Mouse (Mus musculus) CD4-positive helper T cell, adult 2 months (primary cell): ENCODE data around the gene Tjp1.

Experiments
- DNase-seq: peaks from one replicate; pipeline ENCODE4 v3.0.0-alpha.2; 2012; ENCODE audit warnings: low read depth, missing footprints, low spot score

Gene Tjp1

DNA sequence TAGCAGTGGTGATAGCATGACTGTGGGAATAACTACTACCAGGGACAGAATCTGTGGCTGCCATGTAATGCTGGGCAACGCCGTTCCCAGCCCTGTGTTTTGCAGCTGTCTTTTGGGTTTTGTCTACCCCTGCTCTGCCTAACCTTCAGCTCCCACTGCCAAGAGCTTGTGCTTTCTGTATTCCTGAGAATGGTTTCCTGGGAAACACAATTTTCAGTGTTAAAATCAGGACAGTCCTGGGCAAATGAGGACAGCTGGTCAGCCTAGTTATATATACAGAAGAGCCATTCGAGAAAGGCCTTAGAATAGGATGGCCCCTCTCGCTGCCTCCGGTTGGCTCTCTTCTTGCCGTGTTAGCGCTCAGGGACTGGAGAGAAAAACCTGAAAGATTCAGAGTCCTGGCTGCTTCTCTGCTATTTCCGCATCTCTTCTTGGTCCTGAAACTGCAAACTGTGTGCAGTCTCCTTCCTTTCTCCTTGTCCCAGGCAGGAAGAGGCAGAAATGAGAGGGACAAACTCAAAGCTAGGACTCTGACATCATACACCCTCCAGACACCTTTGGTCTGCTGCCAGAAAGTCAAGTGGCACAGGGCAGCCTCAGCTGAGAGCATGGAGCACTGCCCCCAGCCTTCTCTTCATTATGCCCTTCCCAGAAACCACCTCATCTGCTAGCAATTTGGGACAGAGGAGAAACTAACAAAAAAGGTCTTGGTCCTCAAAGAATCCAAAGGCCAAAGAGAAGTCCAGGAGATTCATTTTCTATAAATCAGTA is 139.2 kb downstream of the Tjp1 start:
- no peak for DNase-seq

GRCm38 (mm10) chr7:65387560-65388175 is 139.9 kb downstream of the Tjp1 start:
- no peak for DNase-seq

DNA sequence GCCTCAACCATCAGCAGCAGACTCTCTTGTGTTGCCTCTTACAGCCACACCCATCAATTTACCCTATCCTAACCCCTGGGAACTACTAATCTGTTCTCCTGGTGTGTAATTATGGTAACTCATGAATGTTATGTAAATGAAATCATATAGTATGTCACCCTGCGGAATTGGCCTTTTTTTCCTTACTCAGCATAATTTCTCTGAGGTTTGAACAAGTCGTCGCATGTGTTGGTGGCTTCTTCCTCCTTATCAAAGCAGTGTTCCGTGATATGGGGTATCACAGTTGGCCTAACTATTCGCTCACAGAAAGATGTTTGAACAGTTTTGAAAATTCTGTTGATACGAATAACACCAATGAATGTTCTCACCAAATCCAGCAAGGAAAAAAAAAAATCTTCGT is 142.8 kb downstream of the Tjp1 start:
- DNase-seq, result no peak

- DNase-seq, result no peak
Observed at GRCm38 (mm10) chr7:65382515-65383283, 144.9 kb downstream of the Tjp1 start.

DNA sequence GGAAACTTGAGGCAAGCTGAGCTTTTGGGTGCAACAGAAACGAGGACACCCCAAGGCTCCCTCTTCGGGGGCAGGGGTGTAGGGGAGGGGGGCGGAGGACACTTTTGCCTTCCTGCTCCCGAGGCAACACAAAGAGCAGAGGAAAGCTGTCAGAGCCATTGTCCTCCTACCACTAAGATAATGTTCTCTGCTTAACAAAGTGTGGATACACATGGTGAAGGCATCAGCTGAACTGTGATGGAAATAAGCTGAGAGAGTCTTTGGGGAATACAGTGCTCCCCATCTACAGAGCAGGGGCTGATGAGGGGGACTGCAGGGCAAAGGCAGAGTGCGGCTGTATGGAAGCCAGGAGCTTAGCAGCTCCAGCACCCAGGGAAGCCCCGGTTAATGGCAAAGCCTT is 145.7 kb downstream of the Tjp1 start:
- DNase-seq, result no peak

GRCm38 (mm10) chr7:65380716-65381115 is 146.9 kb downstream of the Tjp1 start:
- no peak for DNase-seq

- DNase-seq, result no peak
Observed at GRCm38 (mm10) chr7:65378818-65379565, 148.6 kb downstream of the Tjp1 start.

GRCm38 (mm10) chr7:65377521-65377920 is 150.1 kb downstream of the Tjp1 start:
- DNase-seq, result no peak

DNA sequence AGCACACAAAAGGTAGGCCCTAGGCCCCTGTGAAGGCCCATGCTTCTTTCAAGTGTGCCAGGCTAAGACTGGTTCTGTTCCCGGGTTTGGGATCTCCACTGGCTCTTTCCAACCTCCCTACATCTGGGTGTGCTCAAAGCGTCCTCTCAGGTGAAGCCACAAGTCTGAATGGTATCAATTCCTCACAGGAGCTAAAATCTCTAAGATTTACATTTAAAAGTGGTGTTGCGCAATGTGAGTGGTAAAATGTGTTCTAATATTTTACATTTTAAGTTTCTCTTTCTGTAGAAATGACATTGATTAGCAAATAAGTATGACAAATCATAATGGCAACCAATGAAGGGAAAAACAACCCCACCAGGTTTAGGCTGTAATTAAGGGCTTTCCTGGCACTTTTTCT is 152.0 kb downstream of the Tjp1 start:
- no peak for DNase-seq

GRCm38 (mm10) chr7:65375176-65375575 is 152.4 kb downstream of the Tjp1 start:
- DNase-seq, result no peak

DNA sequence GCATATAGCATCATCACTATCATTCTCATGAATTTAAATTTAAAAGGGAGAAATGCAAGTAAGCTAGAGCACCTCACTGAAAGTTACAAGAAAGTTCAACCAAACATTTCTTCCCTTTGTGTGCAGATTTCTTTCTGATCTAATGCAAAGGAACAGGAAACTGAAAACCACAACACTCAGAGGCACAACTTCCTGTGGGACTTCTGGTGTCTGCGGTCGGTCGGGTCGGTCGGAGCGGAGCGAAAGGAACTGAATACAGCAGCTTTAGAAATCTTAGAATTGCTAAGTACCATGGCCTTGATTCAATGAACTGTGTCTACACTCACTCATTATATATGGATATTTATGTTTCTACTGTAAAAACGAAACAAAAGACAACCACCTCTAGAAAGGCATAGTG is 154.2 kb downstream of the Tjp1 start:
- DNase-seq, result peak; percentile 62

GRCm38 (mm10) chr7:65371765-65372164 is 155.8 kb downstream of the Tjp1 start:
- no peak for DNase-seq

GRCm38 (mm10) chr7:65370787-65371616 is 156.6 kb downstream of the Tjp1 start:
- DNase-seq, result peak; percentile 25

DNA sequence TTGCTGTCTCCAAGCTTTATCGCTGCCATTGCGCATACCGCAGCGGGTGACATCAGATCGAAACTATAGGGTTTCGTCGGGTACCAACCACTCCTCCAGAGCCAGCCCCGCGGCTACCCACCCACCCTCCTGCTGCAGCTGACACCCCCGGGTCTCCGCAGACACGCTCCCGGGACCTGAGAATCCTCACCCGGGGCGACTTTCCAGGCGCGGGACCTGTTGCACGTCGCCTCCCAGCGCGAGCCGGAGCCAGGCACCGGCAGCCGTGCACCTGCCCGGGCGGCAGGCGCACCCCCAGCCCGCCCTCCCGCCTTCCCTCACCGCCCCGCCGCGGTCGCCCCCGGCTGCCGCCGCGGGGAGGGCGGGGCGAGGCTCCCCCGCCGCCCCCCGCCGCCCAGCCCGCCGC is 157.2 kb downstream of the Tjp1 start:
- peak; percentile 10 for DNase-seq

DNA sequence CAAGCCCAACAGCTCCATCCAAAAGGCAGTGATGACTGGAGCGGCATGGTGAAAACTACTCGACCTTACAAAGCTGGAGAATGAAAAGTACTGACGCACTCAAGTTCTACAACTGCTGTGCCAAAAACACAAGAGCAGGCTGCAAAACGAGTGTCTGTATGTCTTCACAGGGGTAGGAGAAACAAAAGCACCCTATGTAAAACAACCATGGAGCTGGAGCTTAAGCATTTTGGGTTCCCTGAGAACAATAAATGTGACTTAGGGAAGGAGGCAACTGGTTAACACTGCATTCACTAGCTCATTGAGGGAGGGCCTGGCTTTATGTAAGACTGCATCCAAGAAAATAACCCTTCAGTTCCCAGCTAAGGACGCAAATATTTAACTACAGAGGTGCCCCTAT is 158.5 kb downstream of the Tjp1 start:
- DNase-seq, result no peak

DNA sequence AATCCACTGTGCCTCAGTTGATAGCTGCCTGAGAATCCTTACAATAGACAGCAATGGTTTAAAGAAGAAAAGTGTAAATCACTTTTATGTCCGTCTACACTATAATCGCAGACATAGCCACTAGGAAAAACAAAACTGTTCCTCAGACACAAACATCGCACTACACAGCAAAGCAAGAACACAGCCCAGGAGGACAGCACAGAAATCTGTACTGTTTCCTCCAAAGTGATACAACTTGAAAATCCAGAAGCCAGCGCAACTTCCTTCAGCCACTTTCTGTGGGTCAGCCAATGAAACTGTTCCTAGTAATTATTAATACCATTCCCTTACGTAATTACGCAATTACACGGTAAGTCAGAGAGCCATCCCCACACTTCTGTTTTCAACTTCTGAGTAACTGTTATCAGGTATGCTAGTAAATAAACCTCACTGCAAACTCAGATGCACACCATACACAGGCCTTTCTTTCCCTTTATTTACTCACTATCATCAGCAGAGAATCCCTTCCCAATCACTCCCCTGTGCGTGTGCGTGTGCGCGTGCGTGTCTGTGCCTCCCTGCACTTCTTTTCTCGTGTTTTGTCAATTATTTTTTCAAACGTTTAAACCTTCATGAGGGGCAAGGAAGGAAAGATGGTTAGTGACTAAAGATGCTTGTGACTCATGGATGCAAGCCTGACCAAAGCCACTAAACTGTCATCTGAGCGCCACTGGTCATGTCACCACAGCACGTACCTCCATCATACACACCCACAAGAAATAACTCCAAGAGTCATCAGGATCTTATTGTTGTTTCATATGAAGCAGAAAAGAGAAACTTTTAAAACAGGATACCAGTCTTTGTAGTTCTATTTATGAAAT is 160.0 kb downstream of the Tjp1 start:
- DNase-seq, result no peak

DNA sequence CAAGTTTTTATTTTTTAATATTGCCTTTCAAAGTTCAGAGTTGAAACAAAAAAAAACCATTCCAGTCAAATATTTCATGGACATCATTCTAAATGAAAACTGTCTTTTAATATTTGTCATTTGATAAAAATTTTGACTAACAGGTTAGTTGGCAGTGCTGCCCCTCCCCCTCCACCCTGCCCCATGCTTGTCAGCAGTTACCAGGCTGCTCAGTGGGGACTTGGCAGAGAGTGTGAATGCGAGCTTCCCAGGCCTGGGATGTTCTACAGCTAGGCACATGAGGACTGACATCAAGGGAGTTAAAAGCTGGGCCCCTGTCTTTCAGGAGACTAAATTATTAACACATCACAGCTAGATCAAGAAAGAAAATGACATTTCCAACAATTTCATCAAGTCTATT is 161.4 kb downstream of the Tjp1 start:
- no peak for DNase-seq

GRCm38 (mm10) chr7:65365560-65365959 is 162.0 kb downstream of the Tjp1 start:
- DNase-seq, result no peak

DNA sequence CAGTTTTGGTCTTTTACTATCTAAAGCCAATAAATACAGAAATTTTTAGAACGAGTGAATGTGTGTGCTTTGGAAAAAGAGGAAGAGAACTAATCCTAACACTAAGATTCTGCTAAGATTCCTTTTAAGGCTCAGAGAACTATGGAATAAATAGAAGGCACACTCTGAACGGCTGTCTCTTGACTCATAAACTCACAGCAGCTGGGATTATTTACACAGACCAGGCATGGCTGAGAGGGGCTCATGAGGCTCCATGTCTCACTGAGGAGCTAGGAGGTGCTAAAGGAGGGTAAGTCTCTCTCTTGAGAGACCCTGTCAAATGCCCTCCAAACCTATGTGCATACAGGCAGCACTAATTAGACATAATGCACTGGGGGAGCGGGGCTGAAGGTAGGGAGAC is 167.3 kb downstream of the Tjp1 start:
- no peak for DNase-seq

DNA sequence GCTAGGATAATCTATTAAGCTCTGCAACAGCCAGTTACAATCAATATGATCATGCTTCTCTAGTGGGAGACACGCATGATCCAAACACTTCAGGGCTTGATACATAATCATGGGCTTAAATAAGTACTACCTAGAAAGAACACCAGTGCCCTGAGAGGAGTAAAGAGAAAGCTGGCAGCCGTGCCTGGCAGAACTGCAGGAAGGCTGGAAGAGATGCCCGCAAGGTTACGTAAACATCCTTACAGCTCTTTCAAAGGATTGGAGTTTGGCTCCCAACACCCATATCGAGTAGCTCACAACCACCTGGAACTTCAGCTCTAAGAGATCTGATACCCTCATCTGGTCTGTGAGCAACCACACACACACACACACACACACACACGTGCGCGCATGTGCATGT is 167.8 kb downstream of the Tjp1 start:
- no peak for DNase-seq
